Mouse (Mus musculus): ENCODE data around the gene Serpinb9. TPM values are rescaled to one million over a fixed set of nuclear protein-coding genes. Genes with fewer than 3 reads are reported as not detected.

Serpinb9 gene
- total RNA-seq, 2 experiments from 2014 or later: 5.4 TPM

- DNase-seq (ENCODE audit: low spot score in 2 of 2): no peak
- Histone ChIP-seq H3K4me3 (no peak overlapping the region), H3K27ac (no peak overlapping the region)
- no peak for TF ChIP-seq CTCF (conservative IDR thresholded peaks at IDR 0.05)
Measured at GRCm38 (mm10) chr13:33051697-33052096, 48.6 kb downstream of the Serpinb9 start.

- no peak overlapping the region for H3K4me3 ChIP-seq
- H3K27ac ChIP-seq: no peak overlapping the region
- DNase-seq (ENCODE audit: low spot score in 2 of 2): no peak
- no peak for TF ChIP-seq CTCF (conservative IDR thresholded peaks at IDR 0.05)
Measured at GRCm38 (mm10) chr13:33063048-33063447, 60.0 kb downstream of the Serpinb9 start.

Other genes starting within 250 kb of the Serpinb9 start
- under 1 TPM; 0.20 to 0.25 TPM for gene Mylk4, start 219.3 kb upstream of the Serpinb9 start, total RNA-seq (2021)
- gene Wrnip1, start 201.2 kb upstream of the Serpinb9 start, total RNA-seq (2021): 10 to 100 TPM; 62.1 to 63.7 TPM
- gene D930007J09Rik, start 200.4 kb upstream of the Serpinb9 start, total RNA-seq (2021): not detected
- 1 to 10 TPM; 5.3 to 6.6 TPM for gene Serpinb1a, start 152.1 kb upstream of the Serpinb9 start, total RNA-seq (2021)
- not detected for gene Serpinb1c, start 105.0 kb upstream of the Serpinb9 start, total RNA-seq (2021)
- 1 to 10 TPM in 1 of 2 experiments, under 1 TPM in 1; 0.97 to 1.0 TPM for gene Serpinb6b, start 38.0 kb upstream of the Serpinb9 start, total RNA-seq (2021)
- not detected for gene Serpinb9b, start 24.2 kb downstream of the Serpinb9 start, total RNA-seq (2021)
- under 1 TPM; 0.42 to 0.44 TPM for gene Serpinb1b, start 75.3 kb downstream of the Serpinb9 start, total RNA-seq (2021)
- gene Serpinb9c, start 156.5 kb downstream of the Serpinb9 start, total RNA-seq (2021): not detected
- gene Serpinb9d, start 189.7 kb downstream of the Serpinb9 start, total RNA-seq (2021): not detected
- not detected for gene Serpinb9e, start 246.4 kb downstream of the Serpinb9 start, total RNA-seq (2021)

Measured in layer of hippocampus, adult 2 months (tissue).